Mouse (Mus musculus): ENCODE results near the gene Ednra. TPM values are rescaled to one million over a fixed set of nuclear protein-coding genes. Genes with fewer than 3 reads are reported as not detected.

The Ednra gene
- polyA plus RNA-seq, 1 experiment from 2014 or later: 8.4 TPM

GRCm38 (mm10) chr8:77688978-77689377, 35.3 kb downstream of the Ednra start:
- H3K4me3 ChIP-seq (ENCODE audit: low read depth, low read length): no peak overlapping the region
- no peak overlapping the region for H3K4me2 ChIP-seq (replicated peaks; ENCODE audit: low read depth)
- TF ChIP-seq CTCF (IDR thresholded peaks at IDR 0.05; ENCODE audit: low read depth): no peak
- no peaks in the 10 kb centered on the region for H3K9me3 ChIP-seq (ENCODE audit: control insufficient read depth)
- H3K4me1 ChIP-seq (replicated peaks; ENCODE audit: control insufficient read depth, insufficient read depth, low read length): no peaks in the 10 kb centered on the region
- no peak overlapping the region for H3K9ac ChIP-seq (ENCODE audit: low read depth, low read length)
- H3K27me3 ChIP-seq (replicated peaks; ENCODE audit: control insufficient read depth, insufficient read depth, low read length): no peaks in the 10 kb centered on the region
- WGBS: 68% methylated on average over 5 of the region's 5 CpGs
- H3K27ac ChIP-seq (ENCODE audit: low read depth, low read length): no peak overlapping the region
- no peak for ATAC-seq
- H3K36me3 ChIP-seq (ENCODE audit: control insufficient read depth, insufficient read depth): no peaks in the 10 kb centered on the region

GRCm38 (mm10) chr8:77684372-77684771, 39.9 kb downstream of the Ednra start:
- no peaks in the 10 kb centered on the region for H3K4me1 ChIP-seq (replicated peaks; ENCODE audit: control insufficient read depth, insufficient read depth, low read length)
- no peak for TF ChIP-seq CTCF (IDR thresholded peaks at IDR 0.05; ENCODE audit: low read depth)
- H3K9me3 ChIP-seq (ENCODE audit: control insufficient read depth): no peaks in the 10 kb centered on the region
- H3K27ac ChIP-seq (ENCODE audit: low read depth, low read length): no peak overlapping the region
- no peaks in the 10 kb centered on the region for H3K27me3 ChIP-seq (replicated peaks; ENCODE audit: control insufficient read depth, insufficient read depth, low read length)
- ATAC-seq: no peak
- no peak overlapping the region for H3K4me2 ChIP-seq (replicated peaks; ENCODE audit: low read depth)
- no peaks in the 10 kb centered on the region for H3K36me3 ChIP-seq (ENCODE audit: control insufficient read depth, insufficient read depth)
- no peak overlapping the region for H3K9ac ChIP-seq (ENCODE audit: low read depth, low read length)
- no peak overlapping the region for H3K4me3 ChIP-seq (ENCODE audit: low read depth, low read length)
- 65% methylated on average over 6 of the region's 6 CpGs for WGBS

GRCm38 (mm10) chr8:77683356-77684106, 40.7 kb downstream of the Ednra start:
- TF ChIP-seq CTCF (IDR thresholded peaks at IDR 0.05; ENCODE audit: low read depth): no peak
- ATAC-seq: no peak
- no peaks in the 10 kb centered on the region for H3K36me3 ChIP-seq (ENCODE audit: control insufficient read depth, insufficient read depth)
- no peak overlapping the region for H3K4me3 ChIP-seq (ENCODE audit: low read depth, low read length)
- no peak overlapping the region for H3K9ac ChIP-seq (ENCODE audit: low read depth, low read length)
- H3K27me3 ChIP-seq (replicated peaks; ENCODE audit: control insufficient read depth, insufficient read depth, low read length): no peaks in the 10 kb centered on the region
- H3K27ac ChIP-seq (ENCODE audit: low read depth, low read length): no peak overlapping the region
- H3K4me2 ChIP-seq (replicated peaks; ENCODE audit: low read depth): no peak overlapping the region
- H3K9me3 ChIP-seq (ENCODE audit: control insufficient read depth): no peaks in the 10 kb centered on the region
- WGBS: 79% methylated on average over 6 of the region's 6 CpGs
- H3K4me1 ChIP-seq (replicated peaks; ENCODE audit: control insufficient read depth, insufficient read depth, low read length): no peaks in the 10 kb centered on the region

DNA sequence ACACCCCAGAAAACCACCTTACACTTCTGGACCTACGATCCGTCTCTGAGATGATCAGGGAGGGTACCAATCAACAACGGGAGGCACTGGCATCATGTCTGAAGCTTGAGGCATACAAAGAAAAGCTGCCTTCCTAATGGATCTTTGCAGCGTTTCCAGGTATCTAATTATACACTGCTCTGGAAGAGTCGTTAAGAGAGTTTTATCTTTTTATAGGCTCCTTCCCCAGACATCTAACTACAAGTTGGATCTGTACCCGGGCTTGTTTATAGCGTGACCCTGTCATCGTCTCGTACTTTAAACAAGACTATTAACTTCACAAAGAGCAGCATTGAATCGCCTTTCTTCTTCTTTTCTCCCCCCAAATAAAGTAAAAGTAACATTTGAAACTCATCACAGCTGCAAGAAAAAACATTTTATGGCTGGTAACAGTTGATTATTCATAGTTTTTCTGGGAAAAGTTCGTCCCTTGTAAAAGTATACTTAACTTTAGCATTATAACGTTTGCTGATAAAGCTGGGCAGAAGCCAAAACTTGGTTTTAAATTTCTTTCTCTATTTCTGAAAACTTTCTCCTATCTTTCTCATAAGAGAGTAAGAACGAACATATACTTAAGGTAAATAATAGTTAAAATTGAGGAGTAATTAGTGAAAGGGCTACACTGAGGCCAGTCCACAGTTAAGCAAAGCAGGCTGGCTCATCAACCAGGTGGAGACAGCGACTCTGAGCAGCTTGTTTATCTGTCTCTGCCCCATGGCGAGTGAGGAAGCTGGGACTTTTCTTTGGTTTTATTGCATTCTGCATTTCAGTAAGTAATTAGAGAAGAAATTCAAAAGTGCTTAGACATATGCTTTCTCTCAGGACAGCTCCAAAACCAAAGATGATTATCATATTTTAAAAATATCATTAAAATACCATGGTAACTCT, 42.0 kb downstream of the Ednra start:
- no peak overlapping the region for H3K4me3 ChIP-seq (ENCODE audit: low read depth, low read length)
- H3K27me3 ChIP-seq (replicated peaks; ENCODE audit: control insufficient read depth, insufficient read depth, low read length): no peaks in the 10 kb centered on the region
- H3K36me3 ChIP-seq (ENCODE audit: control insufficient read depth, insufficient read depth): no peaks in the 10 kb centered on the region
- no peaks in the 10 kb centered on the region for H3K9me3 ChIP-seq (ENCODE audit: control insufficient read depth)
- no peak overlapping the region; the same call in 1 of the 2 replicates for H3K27ac ChIP-seq (ENCODE audit: low read depth, low read length)
- H3K4me1 ChIP-seq (replicated peaks; ENCODE audit: control insufficient read depth, insufficient read depth, low read length): no peaks in the 10 kb centered on the region
- H3K9ac ChIP-seq (ENCODE audit: low read depth, low read length): no peak overlapping the region
- 28% methylated on average over 15 of the region's 15 CpGs for WGBS
- H3K4me2 ChIP-seq (replicated peaks; ENCODE audit: low read depth): peak overlapping the region; percentile 24; the same call in 1 of the 2 replicates
- TF ChIP-seq CTCF (IDR thresholded peaks at IDR 0.05; ENCODE audit: low read depth): no peak
- no peak for ATAC-seq

GRCm38 (mm10) chr8:77672036-77672435, 52.2 kb downstream of the Ednra start:
- ATAC-seq: no peak

DNA sequence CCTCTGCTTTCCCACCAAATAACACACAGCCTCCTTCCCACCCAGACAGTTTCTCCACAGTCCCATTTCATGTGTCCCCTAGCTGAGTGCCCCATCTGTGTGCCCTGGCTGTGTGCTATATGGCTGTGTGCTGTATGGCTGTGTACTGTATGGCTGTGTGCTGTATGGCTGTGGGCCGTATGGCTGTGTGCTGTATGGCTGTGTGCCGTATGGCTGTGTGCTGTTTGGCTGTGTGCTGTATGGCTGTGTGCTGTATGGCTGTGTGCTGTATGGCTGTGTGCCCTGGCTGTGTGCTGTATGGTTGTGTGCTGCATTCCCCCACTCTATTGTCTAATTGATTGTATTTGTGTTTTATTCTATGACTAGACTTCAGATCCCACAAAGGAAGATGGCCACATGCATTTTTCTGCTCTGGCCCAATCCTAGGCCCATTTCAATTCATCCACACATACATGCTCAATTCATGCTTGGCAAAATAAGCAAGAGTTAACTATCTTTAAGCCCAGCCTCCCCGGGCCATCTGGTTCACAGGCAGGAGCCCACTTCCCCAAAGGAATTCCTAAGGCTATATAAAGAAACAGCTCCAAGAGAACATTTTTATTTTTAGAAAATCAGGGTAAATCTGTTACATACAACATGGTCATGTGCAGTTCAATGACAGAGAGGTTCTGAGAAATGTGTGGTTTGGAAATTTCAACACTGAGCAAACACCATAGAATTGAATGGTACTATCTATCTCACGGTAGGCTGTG, 53.5 kb downstream of the Ednra start:
- Histone ChIP-seq H3K4me2 (replicated peaks; ENCODE audit: low read depth) (no peak overlapping the region), H3K27me3 (replicated peaks; ENCODE audit: control insufficient read depth, insufficient read depth, low read length) (no peaks in the 10 kb centered on the region), H3K9me3 (ENCODE audit: control insufficient read depth) (no peaks in the 10 kb centered on the region), H3K9ac (ENCODE audit: low read depth, low read length) (no peak overlapping the region), H3K36me3 (ENCODE audit: control insufficient read depth, insufficient read depth) (no peaks in the 10 kb centered on the region), H3K4me3 (ENCODE audit: low read depth, low read length) (no peak overlapping the region), H3K27ac (ENCODE audit: low read depth, low read length) (no peak overlapping the region), H3K4me1 (replicated peaks; ENCODE audit: control insufficient read depth, insufficient read depth, low read length) (no peaks in the 10 kb centered on the region)
- 81% methylated on average over 4 of the region's 4 CpGs for WGBS
- TF ChIP-seq CTCF (IDR thresholded peaks at IDR 0.05; ENCODE audit: low read depth): no peak
- no peak for ATAC-seq

More at GRCm38 (mm10) chr8:77672036-77672435, 52.2 kb downstream of the Ednra start:
- Histone ChIP-seq H3K4me2 (replicated peaks; ENCODE audit: low read depth) (no peak overlapping the region), H3K4me1 (replicated peaks; ENCODE audit: control insufficient read depth, insufficient read depth, low read length) (no peaks in the 10 kb centered on the region), H3K9ac (ENCODE audit: low read depth, low read length) (no peak overlapping the region), H3K9me3 (ENCODE audit: control insufficient read depth) (no peaks in the 10 kb centered on the region), H3K4me3 (ENCODE audit: low read depth, low read length) (no peak overlapping the region), H3K27me3 (replicated peaks; ENCODE audit: control insufficient read depth, insufficient read depth, low read length) (no peaks in the 10 kb centered on the region), H3K36me3 (ENCODE audit: control insufficient read depth, insufficient read depth) (no peaks in the 10 kb centered on the region), H3K27ac (ENCODE audit: low read depth, low read length) (no peak overlapping the region)
- no peak for TF ChIP-seq CTCF (IDR thresholded peaks at IDR 0.05; ENCODE audit: low read depth)
- WGBS: 54% methylated on average over 4 of the region's 4 CpGs
